Mouse (Mus musculus): ENCODE measurements around the gene Adamts8. TPM values are rescaled to one million over a fixed set of nuclear protein-coding genes. Genes with fewer than 3 reads are reported as not detected.

Gene Adamts8
- polyA plus RNA-seq (2015; fragmentation: Nextera tagmentation; extraction: Ambion mirVana), result 1.0 and 1.5 TPM in 2 replicates

DNA sequence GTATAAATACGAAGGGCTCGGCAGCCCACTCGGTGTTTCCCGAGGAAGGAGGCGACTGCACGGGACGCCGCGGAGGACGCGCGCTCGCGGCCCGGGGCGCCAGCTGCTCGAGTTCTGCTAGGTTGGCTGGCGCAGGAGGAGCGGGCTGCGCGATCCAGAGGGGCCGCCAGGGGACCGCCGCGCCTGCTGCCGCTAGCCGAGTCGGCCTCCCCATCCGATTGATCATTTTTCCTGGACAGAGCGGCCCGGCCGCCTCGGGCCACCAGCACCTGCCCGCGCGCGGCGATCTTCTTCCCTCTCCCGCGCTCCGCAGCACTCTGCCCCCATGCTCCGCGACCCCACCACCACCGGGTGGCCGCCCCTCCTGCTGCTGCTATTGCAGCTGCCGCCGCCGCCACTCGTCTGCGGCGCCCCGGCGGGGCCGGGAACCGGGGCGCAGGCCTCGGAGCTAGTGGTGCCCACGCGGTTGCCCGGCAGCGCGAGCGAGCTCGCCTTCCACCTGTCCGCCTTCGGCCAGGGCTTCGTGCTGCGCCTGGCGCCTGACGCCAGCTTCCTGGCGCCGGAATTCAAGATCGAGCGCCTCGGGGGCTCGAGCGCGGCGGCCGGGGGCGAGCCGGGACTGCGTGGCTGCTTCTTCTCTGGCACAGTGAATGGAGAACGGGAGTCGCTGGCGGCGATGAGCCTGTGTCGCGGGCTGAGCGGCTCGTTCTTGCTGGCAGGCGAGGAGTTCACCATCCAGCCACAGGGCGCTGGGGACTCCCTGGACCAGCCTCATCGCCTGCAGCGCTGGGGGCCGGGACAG, at the start of gene Adamts8:
Gene Adamts8 (plus strand): TSS at position 51 of the 802 bp plus-strand sequence.
- Histone ChIP-seq H3K4me3 (peak within 1 kb of the TSS; percentile 69), H3K4me1 (replicated peaks) (peaks cover 20% of the 10 kb centered on the region), H3K27ac (replicated peaks) (no peak within 1 kb of the TSS), H3K9ac (peak within 1 kb of the TSS; percentile 77), H3K36me3 (no peaks in the 10 kb centered on the region), H3K4me2 (peak within 1 kb of the TSS; percentile 97), H3K27me3 (peaks cover 58% of the 10 kb centered on the region), H3K9me3 (no peaks in the 10 kb centered on the region)
- under 1% methylated on average over 91 of the region's 96 CpGs for WGBS
- ATAC-seq (ENCODE audit: low read depth), result peak; percentile 89

DNA sequence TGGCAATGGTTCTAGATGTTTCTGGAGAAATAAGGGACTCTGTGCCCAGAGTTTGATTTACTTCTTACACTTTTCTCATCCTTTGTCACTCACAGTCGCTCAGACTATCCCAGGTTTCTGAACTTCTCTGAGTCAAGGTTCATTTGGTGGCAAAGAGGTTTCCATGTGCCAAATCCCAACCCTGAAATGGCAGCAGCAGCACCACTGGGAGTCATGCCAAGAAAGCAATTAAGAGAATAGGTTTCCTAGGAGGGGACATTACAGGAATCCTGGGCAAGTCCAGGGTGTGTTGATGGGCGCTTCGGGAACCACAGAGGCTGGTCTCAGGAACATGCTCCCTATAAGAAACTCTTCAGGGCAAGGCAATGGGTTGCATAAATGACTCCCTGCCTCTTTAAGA, 46.7 kb upstream of the Adamts8 start:
- H3K4me2 ChIP-seq, result no peak overlapping the region
- no peak overlapping the region for H3K9ac ChIP-seq
- H3K9me3 ChIP-seq, result no peaks in the 10 kb centered on the region
- H3K27ac ChIP-seq (replicated peaks), result no peak overlapping the region
- H3K36me3 ChIP-seq, result no peaks in the 10 kb centered on the region
- no peaks in the 10 kb centered on the region for H3K27me3 ChIP-seq
- H3K4me1 ChIP-seq (replicated peaks), result peaks cover 10% of the 10 kb centered on the region
- H3K4me3 ChIP-seq, result no peak overlapping the region
- 70% methylated on average over 3 of the region's 3 CpGs for whole genome bisulfite sequencing
- no peak for ATAC-seq (ENCODE audit: low read depth)

DNA sequence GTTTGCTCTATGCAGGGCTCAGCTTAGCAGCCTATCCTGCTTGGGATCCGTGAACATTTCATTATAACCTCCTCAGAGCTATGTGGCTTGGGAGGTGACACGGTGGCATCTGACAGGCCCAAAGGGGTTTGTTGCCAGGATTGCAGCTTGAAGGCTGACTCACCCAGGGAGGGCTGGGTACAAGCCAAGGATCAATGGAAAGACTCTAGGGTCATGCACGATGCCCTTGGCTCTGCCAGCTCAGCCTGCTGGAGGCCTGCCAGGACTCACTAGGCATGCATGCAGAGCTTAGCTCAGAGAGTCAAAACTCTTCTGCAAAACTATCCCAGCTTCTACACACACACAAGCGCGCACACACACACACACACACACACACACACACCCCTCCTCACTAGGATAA, 45.6 kb upstream of the Adamts8 start:
- 70% methylated on average over 5 of the region's 5 CpGs for WGBS
- no peak for ATAC-seq (ENCODE audit: low read depth)
- no peaks in the 10 kb centered on the region for H3K9me3 ChIP-seq
- H3K4me1 ChIP-seq (replicated peaks), result peaks cover 10% of the 10 kb centered on the region
- no peak overlapping the region for H3K27ac ChIP-seq (replicated peaks)
- H3K9ac ChIP-seq, result no peak overlapping the region
- H3K36me3 ChIP-seq, result no peaks in the 10 kb centered on the region
- H3K4me3 ChIP-seq, result no peak overlapping the region
- H3K27me3 ChIP-seq, result no peaks in the 10 kb centered on the region
- no peak overlapping the region for H3K4me2 ChIP-seq

DNA sequence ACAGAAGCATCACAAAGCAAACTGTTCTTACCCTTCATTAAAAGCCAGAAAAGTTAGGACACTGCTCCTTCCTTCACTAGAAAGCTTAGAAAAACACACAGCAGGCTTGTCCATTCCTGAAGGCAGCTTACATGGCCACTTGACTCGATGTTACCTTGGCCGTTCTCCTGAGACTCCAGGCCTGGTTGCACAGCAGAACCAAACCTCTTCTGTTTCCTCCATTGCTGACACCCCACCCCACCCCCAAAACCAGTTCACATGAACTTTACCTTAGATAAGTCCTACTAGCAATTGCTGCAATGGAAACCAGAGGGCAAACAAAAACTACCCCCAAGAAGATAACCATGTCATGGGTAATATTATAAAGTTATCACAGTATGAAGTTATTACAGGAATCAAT, 45.2 kb upstream of the Adamts8 start:
- H3K9ac ChIP-seq, result no peak overlapping the region
- no peak for ATAC-seq (ENCODE audit: low read depth)
- no peaks in the 10 kb centered on the region for H3K27me3 ChIP-seq
- WGBS, result 83% methylated on average over 2 of the region's 2 CpGs
- H3K4me3 ChIP-seq, result no peak overlapping the region
- H3K4me1 ChIP-seq (replicated peaks), result peaks cover 10% of the 10 kb centered on the region
- no peak overlapping the region for H3K27ac ChIP-seq (replicated peaks)
- H3K4me2 ChIP-seq, result no peak overlapping the region
- no peaks in the 10 kb centered on the region for H3K36me3 ChIP-seq
- H3K9me3 ChIP-seq, result no peaks in the 10 kb centered on the region

DNA sequence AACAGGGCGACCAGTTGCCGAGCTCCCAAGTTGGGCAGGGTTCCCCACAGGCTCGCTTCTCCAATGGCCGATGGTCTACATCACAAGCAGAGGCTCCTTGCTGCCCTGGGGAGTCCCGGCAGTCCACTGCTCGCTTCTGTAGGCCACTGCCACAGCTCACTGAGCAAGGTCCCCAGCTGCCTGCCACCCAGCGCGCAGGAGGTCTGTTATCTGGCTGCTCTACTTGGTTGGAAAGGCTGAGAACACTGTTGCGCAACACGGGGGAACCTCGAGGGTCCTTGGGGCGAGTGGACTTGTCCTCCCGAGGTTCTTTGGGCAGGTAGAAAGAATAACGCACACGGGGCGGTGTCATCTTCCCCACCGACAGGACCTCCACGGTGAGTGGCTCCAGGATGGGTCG, 40.2 kb upstream of the Adamts8 start:
- H3K4me1 ChIP-seq (replicated peaks), result no peaks in the 10 kb centered on the region; the same call in 1 of the 2 replicates
- H3K4me3 ChIP-seq, result no peak overlapping the region
- 96% methylated on average over 19 of the region's 19 CpGs for WGBS
- no peaks in the 10 kb centered on the region for H3K27me3 ChIP-seq
- H3K27ac ChIP-seq (replicated peaks), result no peak overlapping the region
- no peaks in the 10 kb centered on the region for H3K36me3 ChIP-seq
- no peaks in the 10 kb centered on the region for H3K9me3 ChIP-seq
- H3K4me2 ChIP-seq, result no peak overlapping the region
- no peak for ATAC-seq (ENCODE audit: low read depth)
- no peak overlapping the region for H3K9ac ChIP-seq

DNA sequence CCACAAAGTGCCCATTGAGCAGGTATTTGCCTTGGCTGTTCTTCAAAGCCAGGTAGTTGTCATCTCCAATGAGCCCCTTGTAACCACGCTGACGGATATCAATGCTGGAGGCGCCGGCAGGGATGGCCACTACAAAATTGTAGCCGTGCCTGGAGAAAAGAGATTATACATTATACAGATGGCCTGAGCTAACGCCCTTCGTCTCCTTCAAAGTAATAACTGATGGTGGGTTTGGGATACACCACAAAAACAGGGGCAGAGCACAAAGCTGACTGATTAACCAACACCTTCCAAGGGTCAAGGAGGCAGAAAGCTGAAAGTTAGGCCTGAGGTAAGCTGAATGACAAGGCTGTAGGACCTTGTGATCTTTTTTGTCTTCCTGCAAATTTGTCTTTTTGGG, 39.7 kb upstream of the Adamts8 start:
- Histone ChIP-seq H3K36me3 (no peaks in the 10 kb centered on the region), H3K9me3 (no peaks in the 10 kb centered on the region), H3K9ac (no peak overlapping the region), H3K27me3 (no peaks in the 10 kb centered on the region), H3K4me3 (no peak overlapping the region), H3K4me2 (no peak overlapping the region), H3K4me1 (replicated peaks) (no peaks in the 10 kb centered on the region), H3K27ac (replicated peaks) (no peak overlapping the region)
- ATAC-seq (ENCODE audit: low read depth), result no peak
- WGBS, result 96% methylated on average over 7 of the region's 7 CpGs

DNA sequence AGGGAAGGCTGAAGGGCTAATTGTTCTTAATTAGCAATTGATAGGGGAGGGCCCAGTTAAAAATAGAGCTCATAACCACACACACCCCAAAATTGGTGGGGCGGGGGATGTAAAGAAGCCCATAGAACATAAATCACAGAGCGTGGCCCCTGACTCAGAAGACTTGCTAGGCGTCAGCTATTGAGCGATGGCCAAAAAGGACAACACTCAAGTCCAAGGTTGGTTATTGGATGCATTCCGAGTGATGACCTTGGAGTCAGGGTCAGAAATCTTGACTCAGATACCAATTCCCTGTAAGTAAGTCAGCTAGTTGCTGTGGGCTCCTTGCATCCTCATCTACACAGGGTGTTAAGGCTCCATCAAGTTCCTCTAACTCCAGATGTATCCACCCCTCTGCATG, 39.1 kb upstream of the Adamts8 start:
- no peak overlapping the region for H3K4me2 ChIP-seq
- no peaks in the 10 kb centered on the region for H3K9me3 ChIP-seq
- H3K4me3 ChIP-seq, result no peak overlapping the region
- H3K27ac ChIP-seq (replicated peaks), result no peak overlapping the region
- 96% methylated on average over 5 of the region's 5 CpGs for WGBS
- no peak overlapping the region for H3K9ac ChIP-seq
- H3K4me1 ChIP-seq (replicated peaks), result no peaks in the 10 kb centered on the region
- no peak for ATAC-seq (ENCODE audit: low read depth)
- no peaks in the 10 kb centered on the region for H3K27me3 ChIP-seq
- no peaks in the 10 kb centered on the region for H3K36me3 ChIP-seq

DNA sequence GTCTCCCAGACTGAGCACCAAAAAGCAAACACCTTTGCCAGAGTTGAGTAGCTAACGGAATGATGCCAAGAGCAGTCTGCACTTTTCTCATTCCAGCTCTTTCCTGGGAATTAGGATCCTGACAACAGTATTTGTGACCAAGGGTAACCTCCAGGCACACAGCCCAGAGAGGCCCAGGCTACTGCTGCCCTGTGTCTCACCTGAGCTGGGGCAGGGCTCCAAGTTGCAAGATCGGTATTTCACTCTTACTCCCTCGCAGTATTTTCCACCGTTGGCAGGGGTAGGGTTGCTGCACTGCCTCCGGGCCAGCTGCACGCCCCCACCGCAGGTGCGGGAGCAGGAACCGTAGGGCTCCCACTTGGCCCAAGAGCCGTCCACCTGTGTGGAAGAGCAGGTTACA, 36.5 kb upstream of the Adamts8 start:
- Histone ChIP-seq H3K9ac (no peak overlapping the region), H3K9me3 (no peaks in the 10 kb centered on the region), H3K4me2 (no peak overlapping the region), H3K36me3 (no peaks in the 10 kb centered on the region), H3K27me3 (no peaks in the 10 kb centered on the region), H3K4me1 (replicated peaks) (no peaks in the 10 kb centered on the region), H3K4me3 (no peak overlapping the region), H3K27ac (replicated peaks) (no peak overlapping the region)
- ATAC-seq (ENCODE audit: low read depth), result no peak
- 91% methylated on average over 10 of the region's 10 CpGs for WGBS

DNA sequence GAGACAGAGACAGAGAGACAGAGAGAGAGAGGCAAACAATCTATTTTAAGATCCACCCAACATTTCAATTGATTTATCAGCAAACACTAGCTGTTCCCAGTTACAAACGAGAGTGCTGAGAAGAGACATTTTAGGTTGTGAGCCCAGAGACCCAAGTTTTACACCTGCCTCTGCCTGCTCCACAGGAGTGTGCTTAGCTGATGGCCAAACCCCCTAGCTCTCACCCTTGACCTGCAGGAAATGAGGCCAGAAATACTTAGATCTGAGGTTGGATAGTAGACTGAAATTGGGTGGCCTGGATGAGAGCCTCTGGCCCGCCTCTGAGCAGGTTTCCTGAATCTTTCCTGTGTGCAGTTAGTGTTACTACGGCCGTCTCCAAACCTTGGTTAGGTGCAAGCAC, 35.9 kb upstream of the Adamts8 start:
- no peak overlapping the region for H3K4me2 ChIP-seq
- no peaks in the 10 kb centered on the region for H3K27me3 ChIP-seq
- no peak for ATAC-seq (ENCODE audit: low read depth)
- H3K9ac ChIP-seq, result no peak overlapping the region
- no peaks in the 10 kb centered on the region for H3K9me3 ChIP-seq
- no peaks in the 10 kb centered on the region for H3K36me3 ChIP-seq
- WGBS, result 87% methylated on average over 4 of the region's 4 CpGs
- H3K4me3 ChIP-seq, result no peak overlapping the region
- H3K4me1 ChIP-seq (replicated peaks), result no peaks in the 10 kb centered on the region
- H3K27ac ChIP-seq (replicated peaks), result no peak overlapping the region

DNA sequence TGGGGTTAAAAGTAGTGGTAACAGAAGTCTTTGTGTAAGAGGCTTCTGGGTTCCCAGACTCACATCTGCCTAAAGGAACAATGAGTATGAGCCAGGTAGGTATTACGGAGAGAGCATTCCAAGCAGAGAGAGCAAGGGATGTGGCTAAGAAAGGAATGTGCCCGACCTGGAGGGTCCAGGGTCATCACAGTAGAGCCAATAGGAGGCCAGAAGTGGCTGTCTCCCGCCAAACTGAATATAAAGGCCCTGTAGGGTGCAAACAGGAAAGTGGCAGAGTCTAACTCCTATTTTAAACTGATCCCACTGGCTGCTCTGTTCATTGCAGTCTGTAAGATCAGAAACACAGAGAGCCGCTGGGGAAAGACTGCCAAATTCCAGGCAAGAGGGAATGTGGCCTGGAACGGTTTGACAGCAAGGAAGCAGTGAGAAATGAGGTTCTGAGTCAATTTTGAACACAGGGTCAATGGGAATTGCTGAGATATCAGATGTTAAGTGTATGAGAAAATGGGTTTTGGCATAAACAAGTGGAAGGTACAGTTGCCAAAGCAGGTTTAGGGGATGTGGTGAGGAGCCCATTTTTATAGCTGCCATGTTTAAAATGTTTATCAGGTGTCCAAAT, 34.6 kb upstream of the Adamts8 start:
- no peaks in the 10 kb centered on the region for H3K4me1 ChIP-seq (replicated peaks)
- 64% methylated on average over 5 of the region's 5 CpGs for WGBS
- no peaks in the 10 kb centered on the region for H3K27me3 ChIP-seq
- ATAC-seq (ENCODE audit: low read depth), result no peak
- no peak overlapping the region for H3K4me3 ChIP-seq
- H3K4me2 ChIP-seq, result no peak overlapping the region
- H3K36me3 ChIP-seq, result no peaks in the 10 kb centered on the region
- no peak overlapping the region for H3K27ac ChIP-seq (replicated peaks)
- no peak overlapping the region for H3K9ac ChIP-seq
- no peaks in the 10 kb centered on the region for H3K9me3 ChIP-seq

DNA sequence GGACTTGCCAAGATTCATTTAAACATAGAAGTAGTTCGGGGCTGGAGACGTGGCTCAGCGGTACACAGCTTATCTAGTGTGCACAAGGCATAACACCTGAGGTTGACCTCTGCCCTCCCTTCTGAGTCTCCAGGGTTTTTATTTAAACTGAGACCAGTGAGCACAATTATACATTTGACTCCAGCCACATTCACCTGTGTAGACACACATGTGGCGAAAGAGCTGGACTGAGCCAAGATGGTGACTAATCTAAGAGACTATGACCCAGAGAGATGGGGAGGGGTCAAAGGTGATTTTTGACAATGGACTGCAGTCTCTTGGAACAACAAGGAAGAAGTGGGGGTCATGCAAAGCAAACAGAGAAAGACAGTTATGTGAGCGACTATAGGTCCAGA, 34.1 kb upstream of the Adamts8 start:
- no peaks in the 10 kb centered on the region for H3K9me3 ChIP-seq
- no peaks in the 10 kb centered on the region for H3K36me3 ChIP-seq
- no peaks in the 10 kb centered on the region for H3K27me3 ChIP-seq
- no peak overlapping the region for H3K4me3 ChIP-seq
- H3K9ac ChIP-seq, result no peak overlapping the region
- no peak for ATAC-seq (ENCODE audit: low read depth)
- 91% methylated on average over 5 of the region's 5 CpGs for WGBS
- H3K4me1 ChIP-seq (replicated peaks), result no peaks in the 10 kb centered on the region
- no peak overlapping the region for H3K27ac ChIP-seq (replicated peaks)
- H3K4me2 ChIP-seq, result no peak overlapping the region

DNA sequence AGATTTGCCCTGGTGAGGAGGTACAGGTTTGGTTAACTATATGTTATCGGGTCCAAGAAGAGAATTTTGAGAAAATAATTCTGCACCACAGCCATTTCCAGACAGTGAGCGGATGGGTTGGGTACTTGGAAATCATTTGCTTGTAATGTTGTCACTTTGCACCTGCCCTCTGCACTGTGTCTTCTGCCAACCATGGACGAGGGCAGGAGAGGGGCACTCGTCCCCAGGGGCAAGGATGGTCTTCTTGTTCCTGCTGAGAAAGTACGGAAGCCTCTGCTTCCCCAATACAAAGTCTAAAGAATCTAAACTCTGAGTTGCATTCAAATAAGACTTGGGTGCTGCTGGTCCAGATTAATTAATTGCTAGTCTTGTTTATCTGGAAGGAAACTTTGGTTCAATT, 33.4 kb upstream of the Adamts8 start:
- H3K36me3 ChIP-seq, result no peaks in the 10 kb centered on the region
- 86% methylated on average over 5 of the region's 5 CpGs for WGBS

DNA sequence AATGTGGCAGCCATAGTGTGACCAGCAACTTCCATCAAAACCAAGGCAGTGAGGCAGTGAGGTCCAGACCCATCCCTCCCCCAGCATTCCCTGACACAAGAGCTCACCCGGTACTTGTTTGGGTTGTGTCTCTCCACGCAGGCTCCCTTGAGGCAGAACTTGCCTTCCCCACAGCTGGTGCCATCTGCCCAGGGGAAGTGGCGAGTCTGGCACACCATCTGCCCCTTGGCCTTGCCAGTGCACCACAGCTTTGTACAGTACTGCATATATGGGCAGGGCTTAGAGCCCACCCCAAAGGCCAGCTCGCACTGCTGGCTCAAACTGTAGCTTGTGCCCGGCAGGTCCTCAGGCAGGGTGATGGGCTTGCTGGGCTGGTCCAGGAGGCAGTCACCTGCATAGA, 31.9 kb upstream of the Adamts8 start:
- no peak overlapping the region for H3K27ac ChIP-seq (replicated peaks)
- no peak overlapping the region for H3K4me2 ChIP-seq
- H3K4me3 ChIP-seq, result no peak overlapping the region
- H3K27me3 ChIP-seq, result no peaks in the 10 kb centered on the region
- H3K9ac ChIP-seq, result no peak overlapping the region
- no peaks in the 10 kb centered on the region for H3K9me3 ChIP-seq
- no peaks in the 10 kb centered on the region for H3K4me1 ChIP-seq (replicated peaks)
- no peaks in the 10 kb centered on the region for H3K36me3 ChIP-seq
- 91% methylated on average over 5 of the region's 5 CpGs for WGBS
- no peak for ATAC-seq (ENCODE audit: low read depth)

More for the DNA sequence above, 33.4 kb upstream of the Adamts8 start:
- Histone ChIP-seq H3K4me2 (no peak overlapping the region), H3K4me3 (no peak overlapping the region), H3K27me3 (no peaks in the 10 kb centered on the region), H3K4me1 (replicated peaks) (no peaks in the 10 kb centered on the region), H3K9me3 (no peaks in the 10 kb centered on the region), H3K27ac (replicated peaks) (no peak overlapping the region), H3K9ac (no peak overlapping the region)
- no peak for ATAC-seq (ENCODE audit: low read depth)
